Mouse (Mus musculus): Measurements from ENCODE around the gene Adh1. TPM values are rescaled to one million over a fixed set of nuclear protein-coding genes. Genes with fewer than 3 reads are reported as not detected.

Adh1 gene
- total RNA-seq, 2 experiments from 2014 or later = 46.4 to 90.8 TPM

GRCm38 (mm10) chr3:138239461-138239860 is 21.3 kb upstream of the Adh1 start:
- DNase-seq = no peak
- intact Hi-C loops (cut with DNase I; ENCODE audit: low total_unique reads) = no loop called here

- intact Hi-C loops (cut with DNase I; ENCODE audit: low total_unique reads) = no loop called here
- no peak for DNase-seq
These were observed 20.4 kb upstream of the Adh1 start for GRCm38 (mm10) chr3:138240411-138240810.

DNA sequence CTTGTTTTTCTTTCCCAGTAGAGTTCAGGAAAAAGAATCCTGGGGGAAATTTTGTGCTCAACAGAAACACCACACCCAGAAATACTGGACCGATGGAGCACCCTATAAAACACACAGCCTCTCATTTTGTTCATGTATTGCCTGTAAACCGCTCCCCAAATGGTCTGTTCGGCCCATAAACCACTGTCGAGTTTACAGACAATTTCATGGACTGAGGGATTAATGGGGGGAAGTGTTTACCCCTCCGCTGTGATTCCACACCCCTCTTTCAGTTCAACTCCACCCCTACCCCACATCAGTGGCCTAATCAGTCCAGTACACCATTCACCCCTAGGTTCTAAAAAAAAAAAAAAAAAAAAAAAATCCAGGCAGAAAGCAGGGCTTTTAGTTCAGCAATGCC is 19.8 kb upstream of the Adh1 start:
- DNase-seq = no peak
- intact Hi-C loops (cut with DNase I; ENCODE audit: low total_unique reads) = no loop called here

- DNase-seq = no peak
- intact Hi-C loops (cut with DNase I; ENCODE audit: low total_unique reads) = no loop called here
These were observed 19.4 kb upstream of the Adh1 start for GRCm38 (mm10) chr3:138241371-138241770.

DNA sequence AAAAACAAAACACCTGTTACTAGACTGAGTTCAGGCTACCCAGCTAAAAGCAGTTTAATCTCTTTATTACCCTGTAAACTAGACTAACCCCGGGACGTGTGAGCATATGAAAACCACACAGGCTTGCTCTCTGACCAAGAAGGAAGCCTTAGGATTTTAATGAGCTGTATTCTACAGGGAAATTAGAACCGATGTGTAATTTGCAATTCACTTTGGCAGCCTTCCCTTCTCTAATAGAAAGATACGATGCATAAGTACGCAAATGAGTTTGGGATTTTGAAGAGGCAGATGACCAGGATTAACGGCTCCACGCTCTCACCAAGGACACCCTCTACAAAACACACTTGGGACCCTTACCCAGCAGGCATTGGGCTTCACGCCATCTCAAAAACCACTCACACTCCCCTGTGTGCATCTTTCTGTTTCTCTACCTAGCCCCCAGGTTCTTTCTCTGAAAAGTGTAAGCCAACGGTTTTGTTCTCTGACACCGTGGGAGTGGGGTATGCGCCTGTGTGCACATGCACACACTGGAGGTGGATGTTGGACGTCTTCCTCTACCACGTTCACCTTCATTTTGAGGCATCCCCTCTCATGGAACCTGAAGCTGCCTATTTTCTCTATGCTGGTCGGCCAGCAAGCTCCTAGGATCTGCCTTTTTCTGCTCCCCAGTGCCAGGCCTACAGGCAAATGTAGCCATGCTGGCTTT is 18.6 kb upstream of the Adh1 start:
- DNase-seq = no peak
- intact Hi-C loops (cut with DNase I; ENCODE audit: low total_unique reads) = no loop called here

- intact Hi-C loops (cut with DNase I; ENCODE audit: low total_unique reads) = no loop called here
- DNase-seq = no peak
These were observed 17.9 kb upstream of the Adh1 start for GRCm38 (mm10) chr3:138242933-138243332.

DNA sequence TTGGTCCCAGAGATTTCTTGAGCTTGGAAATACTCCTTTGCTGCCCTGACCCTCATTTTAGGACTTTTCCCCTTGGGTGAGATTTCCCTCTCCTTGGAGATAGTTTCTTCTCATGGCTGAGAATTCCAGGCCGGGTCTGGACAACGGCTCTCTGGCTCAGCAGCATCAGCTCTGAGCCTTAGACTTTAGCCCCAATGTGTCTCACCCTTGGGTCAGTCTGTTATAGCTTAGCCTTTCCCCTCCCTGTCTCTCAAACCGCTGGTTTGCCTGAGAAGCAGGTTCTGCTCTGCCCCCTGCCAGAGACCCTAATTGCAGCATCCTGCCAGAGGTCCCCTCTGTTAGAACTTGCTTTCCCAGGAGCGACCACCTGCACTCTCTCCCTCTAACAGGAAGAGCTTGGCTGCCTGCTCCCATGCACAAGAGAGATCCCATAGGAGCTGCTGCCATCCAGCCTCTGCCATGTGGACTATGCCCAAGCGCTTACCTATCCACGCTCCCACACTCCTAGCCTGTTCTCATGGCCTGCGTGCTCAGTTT is 16.4 kb upstream of the Adh1 start:
- DNase-seq = no peak
- intact Hi-C loops (cut with DNase I; ENCODE audit: low total_unique reads) = no loop called here

DNA sequence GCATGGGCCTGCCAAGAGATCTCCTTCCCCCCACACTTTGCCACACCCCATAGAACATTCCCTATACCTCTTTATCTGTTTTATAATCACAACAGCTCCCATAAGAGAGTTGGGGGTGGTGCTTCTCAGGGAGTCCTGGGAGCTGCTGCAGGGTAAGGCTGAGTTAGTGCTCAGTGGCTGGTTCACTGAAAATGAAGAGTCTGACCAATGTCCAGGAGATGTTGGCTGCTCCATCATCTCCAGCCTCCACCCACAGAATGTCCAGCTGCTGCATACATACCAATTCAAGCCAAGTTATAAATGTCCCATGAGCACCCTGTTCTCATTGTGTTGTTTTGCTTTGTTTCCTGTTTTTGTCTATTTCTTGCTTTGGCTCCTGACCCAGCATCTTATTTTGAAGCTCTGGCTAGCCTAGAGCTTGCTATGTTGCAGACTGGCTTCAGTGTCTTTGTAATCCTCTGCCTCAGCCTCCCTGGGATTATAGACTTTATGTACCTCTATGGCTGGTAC is 14.2 kb upstream of the Adh1 start:
- intact Hi-C loops (cut with DNase I; ENCODE audit: low total_unique reads) = no loop called here
- DNase-seq = no peak

DNA sequence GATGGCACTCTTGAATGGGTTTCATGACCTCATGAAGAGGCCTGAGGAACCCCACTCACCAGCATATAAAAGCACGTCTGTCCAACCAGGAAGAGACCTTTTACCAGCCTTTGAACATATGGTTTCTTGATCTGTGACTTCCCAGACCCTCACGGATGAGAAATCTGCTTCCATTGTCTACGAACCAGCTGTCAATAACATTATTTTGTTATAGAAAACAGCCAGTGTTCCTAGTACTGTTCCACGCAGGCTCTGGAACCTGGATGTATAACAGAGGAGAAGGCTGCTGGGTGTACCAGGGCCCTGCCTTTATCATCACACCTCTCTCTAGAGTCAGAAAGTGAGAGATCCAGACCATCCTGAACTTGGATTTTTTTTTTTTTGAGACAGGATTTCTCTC is 13.6 kb upstream of the Adh1 start:
- DNase-seq = no peak
- intact Hi-C loops (cut with DNase I; ENCODE audit: low total_unique reads) = no loop called here

- intact Hi-C loops (cut with DNase I; ENCODE audit: low total_unique reads) = no loop called here
- DNase-seq = peak; percentile 40
These were observed 12.8 kb upstream of the Adh1 start for GRCm38 (mm10) chr3:138248011-138248410.

DNA sequence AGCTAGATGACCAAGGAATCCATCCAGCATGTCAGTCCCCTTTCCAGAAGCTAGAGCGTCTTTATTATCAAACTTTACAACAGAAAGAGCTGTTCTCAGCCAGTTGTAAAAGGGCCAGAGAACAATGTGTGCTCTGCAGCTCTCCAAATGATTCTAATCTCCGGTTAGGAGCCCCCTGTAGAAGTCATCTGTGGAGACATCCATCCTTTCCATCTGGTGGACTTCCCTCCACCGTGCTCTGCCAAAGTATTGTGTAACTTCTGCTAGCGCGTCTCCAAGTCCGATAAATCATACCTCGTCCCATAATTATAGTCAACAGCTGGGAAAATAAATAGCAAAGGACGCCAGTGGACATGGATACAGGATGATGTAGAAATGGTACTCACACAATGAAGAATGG is 12.0 kb upstream of the Adh1 start:
- intact Hi-C loops (cut with DNase I; ENCODE audit: low total_unique reads) = no loop called here
- DNase-seq = peak; percentile 43

- intact Hi-C loops (cut with DNase I; ENCODE audit: low total_unique reads) = no loop called here
- DNase-seq = no peak
These were observed 9.6 kb upstream of the Adh1 start for GRCm38 (mm10) chr3:138251156-138251555.

DNA sequence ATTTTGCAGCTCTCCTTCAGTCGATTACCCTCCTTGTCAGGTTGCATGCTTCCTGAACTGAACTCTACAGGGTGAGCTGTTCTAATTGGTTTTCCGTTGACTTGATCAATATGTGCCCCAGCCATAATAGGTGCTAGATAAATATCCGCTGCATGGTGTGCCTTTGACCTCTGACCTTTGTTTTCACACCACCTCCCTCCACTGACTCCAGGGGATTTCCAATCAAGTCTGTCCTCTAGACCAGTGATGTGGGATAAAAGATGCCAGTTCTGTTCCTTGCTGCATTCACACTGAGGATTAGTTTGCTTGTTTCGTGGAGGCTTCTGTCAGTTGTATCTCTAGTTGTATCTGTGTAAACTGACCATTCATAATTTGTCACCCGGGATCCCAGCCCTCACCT is 6.6 kb upstream of the Adh1 start:
- intact Hi-C loops (cut with DNase I; ENCODE audit: low total_unique reads) = no loop called here
- no peak for DNase-seq

DNA sequence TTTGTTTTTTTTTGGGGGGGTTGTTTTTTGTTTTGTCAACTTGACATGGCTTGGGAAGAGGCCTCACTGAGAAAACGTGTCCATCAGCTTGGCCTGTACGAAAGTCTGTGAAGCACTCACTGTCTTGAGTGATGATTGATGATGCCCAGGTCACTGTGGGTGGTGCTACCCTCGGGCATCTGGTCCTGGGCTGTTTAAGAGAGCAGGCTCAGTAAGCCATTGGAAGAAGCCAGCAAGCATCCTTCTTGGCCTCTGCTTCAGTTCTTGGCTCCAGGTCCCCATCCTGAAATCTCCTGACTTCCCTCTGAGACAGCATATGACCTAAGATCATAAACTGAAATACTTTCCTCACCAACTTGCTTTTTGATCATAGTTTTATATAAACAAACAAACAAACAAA is 5.4 kb upstream of the Adh1 start:
- no peak for DNase-seq
- intact Hi-C loops (cut with DNase I; ENCODE audit: low total_unique reads) = no loop called here

- intact Hi-C loops (cut with DNase I; ENCODE audit: low total_unique reads) = no loop called here
- no peak for DNase-seq
These were observed 4.8 kb upstream of the Adh1 start for GRCm38 (mm10) chr3:138255780-138256550.

GRCm38 (mm10) chr3:138262568-138262967 is 1.8 kb downstream of the Adh1 start:
- intact Hi-C loops (cut with DNase I; ENCODE audit: low total_unique reads) = no loop called here
- DNase-seq = no peak

DNA sequence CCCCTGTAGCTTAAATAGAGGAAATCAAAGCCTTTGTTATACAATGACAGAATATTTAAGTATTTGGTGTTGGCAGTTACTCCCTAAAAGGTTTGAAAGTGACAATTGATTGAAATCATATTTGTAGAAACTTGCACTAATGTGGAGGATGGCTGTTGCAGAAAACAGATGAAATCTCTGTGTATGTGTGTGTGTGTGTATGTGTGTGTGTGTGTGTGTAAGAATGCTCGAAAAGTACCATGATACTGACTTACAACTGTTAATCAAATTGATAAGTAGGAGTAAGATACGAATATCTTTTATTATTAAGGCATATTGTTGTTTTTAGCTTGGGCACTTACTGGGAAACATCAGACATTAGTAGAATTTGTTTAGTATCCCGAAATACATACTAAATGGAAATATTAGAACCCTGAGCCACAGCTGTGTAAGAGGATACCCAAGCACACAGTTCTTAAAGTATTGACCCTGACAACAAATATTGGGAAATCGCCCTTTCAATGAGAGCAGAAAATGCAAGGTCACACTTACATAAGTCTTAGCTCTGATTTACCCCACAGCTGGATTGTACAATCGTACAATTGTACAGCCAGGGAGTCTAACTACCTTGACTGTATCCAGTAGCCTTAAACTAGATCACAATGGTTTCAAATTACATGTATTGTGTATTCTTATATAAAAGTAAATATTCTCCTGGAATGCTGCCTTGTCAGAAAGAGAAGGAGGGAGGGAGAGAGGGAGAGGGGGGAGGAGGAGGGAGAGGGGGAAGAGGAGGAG is 2.6 kb downstream of the Adh1 start:
- DNase-seq = no peak
- intact Hi-C loops (cut with DNase I; ENCODE audit: low total_unique reads) = no loop called here

GRCm38 (mm10) chr3:138264648-138265047 is 3.9 kb downstream of the Adh1 start:
- no peak for DNase-seq
- intact Hi-C loops (cut with DNase I; ENCODE audit: low total_unique reads) = no loop called here

- intact Hi-C loops (cut with DNase I; ENCODE audit: low total_unique reads) = no loop called here
- no peak for DNase-seq
These were observed 9.7 kb downstream of the Adh1 start for GRCm38 (mm10) chr3:138270507-138270906.

- no peak for DNase-seq
- intact Hi-C loops (cut with DNase I; ENCODE audit: low total_unique reads) = no loop called here
These were observed 10.5 kb downstream of the Adh1 start for GRCm38 (mm10) chr3:138271297-138271696.

Data from gastrocnemius, postnatal 14 days (tissue).